Mouse (Mus musculus) adrenal gland (tissue): ENCODE data around the gene Prss8.
"Not testable (repeated sequence)": the region's sequence is repeated elsewhere in the genome, so short reads cannot be mapped to it uniquely, and the experiment has no call there.

Experiments used
- intact Hi-C: fragments of 180-260 bp; cut with DNase I; formaldehyde crosslinking; loops from one replicate; pipeline ENCODE4 v1.15.1; 2025

The Prss8 gene

DNA sequence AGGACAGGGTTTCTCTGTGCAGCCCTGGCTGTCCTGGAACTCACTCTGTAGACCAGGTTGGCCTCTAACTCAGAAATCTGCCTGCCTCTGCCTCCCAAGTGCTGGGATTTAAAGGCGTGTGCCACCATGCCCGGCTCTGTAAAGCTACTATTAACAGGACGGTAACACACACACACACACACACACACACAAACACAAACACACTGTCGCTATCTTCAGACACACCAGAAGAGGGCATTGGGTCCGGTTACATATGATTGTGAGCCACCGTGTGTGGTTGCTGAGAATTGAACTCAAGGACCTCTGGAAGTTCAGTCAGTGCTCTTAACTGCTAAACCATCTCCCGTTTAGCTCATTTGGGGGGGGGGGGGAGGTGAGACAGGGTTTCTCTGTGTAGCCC, 34.0 kb downstream of the Prss8 start:
- intact Hi-C loops, result not testable (repeated sequence)

DNA sequence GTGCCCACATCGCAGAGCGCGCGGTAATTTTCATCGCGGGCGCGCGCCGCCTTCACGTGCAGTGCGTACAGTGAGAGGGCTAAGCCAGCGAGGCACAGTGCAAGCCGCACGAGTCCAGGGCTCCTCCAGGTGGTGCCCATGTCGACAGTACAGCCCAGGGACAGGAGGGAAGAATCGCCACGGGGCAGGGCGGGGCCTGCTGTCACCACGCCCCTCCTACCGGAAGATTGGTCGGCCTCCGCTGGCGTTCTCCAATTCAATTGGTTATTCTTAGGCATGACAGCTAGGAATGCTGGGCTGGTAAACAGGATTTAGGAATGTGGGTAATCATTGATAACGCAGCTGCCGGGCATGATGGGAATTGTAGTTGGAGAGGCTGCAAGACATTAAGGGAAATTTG, 34.5 kb downstream of the Prss8 start, which contains the start of the genes Gm21974 and Vkorc1:
Gm21974 (minus strand) TSS at position 13 of the 400 bp plus-strand sequence.
Vkorc1 (minus strand) TSS at position 176 of the 400 bp plus-strand sequence.
- intact Hi-C loops, result no loop called here

DNA sequence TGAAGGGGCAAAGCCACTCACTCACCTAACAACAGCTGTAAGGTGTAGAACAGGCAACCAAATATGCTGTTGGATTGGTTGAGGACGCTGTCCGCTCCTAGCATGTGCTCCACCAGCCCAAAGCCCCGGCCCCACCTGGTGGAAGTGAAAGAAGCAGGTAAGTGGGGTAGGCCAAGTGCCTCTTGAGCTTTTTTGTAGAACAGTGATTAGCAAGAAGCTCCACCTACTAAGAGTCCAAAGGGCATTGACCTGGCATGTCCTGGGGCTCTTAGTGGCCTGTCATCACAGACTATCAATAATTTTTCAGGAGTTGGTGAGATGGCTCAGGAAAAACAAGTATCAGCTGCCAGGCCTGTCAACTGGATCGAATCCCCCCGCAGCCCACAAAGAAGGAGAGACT, 35.4 kb downstream of the Prss8 start:
- intact Hi-C loops, result no loop called here

DNA sequence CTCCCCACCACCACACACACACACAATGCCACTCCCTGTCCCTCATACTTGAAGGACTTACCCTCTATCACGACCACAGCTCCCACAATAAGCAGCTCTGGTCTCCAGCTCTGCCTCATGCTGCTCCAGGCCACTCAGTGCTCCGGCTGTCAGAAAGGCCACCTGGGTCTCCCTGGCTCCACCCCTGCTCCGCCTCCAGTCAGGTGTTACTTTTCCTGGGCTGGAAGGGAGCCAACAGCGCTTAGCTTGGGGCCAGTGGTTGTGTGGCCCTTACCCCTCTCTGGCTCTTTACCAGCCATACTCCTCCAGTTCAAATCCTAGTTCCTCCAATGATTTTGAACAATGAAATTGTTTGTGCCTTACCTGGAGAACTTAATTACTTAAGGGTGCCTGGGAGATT, 39.1 kb downstream of the Prss8 start, which contains the start of gene Prss53:
Prss53 (minus strand) TSS at position 173 of the 400 bp plus-strand sequence.
- intact Hi-C loops, result no loop called here

DNA sequence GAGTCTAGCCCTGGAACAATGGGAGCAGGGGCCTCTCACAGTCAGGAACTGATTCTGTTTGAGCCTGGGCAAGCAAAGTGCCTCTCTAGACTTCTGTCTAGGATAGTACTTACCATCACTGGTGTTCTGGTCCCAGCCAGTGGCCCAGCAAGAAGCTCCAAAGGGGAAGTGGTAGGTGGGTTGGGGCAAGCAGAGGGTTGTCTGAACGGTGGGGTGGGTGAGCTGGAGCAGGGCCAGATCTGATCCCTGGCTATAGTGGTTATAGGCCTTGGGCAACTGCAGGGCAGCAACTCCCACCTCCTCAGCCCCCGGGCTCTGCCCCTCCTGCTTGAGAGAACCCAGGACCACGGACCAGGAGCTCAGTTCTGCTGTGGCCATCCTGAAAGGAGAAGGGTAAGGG, 41.1 kb downstream of the Prss8 start:
- intact Hi-C loops, result no loop called here

DNA sequence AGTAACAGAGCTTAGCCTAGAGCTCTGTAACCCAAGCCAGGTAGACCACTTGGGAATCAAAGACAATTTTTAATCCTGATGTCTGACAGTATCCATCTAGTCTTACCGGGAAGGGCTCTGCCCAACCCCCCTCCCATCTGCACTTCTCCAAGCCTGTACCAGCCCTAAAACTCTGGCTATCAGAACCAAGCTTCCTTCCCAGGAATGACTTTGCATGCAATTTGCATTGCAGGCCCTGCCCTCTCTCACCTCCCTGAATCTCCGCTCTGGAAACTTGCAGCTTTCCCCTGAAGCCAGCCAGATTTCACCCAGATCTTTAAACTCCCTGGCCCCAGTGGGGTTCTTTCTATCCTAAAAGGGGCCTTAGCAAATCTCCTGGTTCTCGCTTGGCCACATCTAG, 42.1 kb downstream of the Prss8 start:
- intact Hi-C loops, result no loop called here

DNA sequence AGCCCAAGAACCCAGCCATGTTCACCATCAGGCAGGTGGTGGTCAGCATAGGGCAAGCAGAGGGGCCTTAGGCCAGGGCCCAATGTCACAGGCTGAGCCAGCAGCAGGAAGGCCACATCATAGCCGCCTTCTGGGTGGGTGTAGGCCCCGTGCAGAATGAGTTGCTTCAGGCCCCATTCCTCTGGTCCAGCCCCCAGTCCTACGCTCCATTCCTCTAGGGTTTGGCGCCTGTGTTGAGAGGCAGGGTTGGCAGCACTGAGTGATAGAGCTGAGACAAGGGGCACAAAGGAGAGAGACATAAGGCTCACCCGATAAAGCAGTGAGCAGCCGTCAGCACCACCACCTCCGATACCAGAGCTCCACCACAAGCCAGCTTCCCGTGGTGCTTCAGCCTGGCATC, 42.7 kb downstream of the Prss8 start:
- intact Hi-C loops, result no loop called here

DNA sequence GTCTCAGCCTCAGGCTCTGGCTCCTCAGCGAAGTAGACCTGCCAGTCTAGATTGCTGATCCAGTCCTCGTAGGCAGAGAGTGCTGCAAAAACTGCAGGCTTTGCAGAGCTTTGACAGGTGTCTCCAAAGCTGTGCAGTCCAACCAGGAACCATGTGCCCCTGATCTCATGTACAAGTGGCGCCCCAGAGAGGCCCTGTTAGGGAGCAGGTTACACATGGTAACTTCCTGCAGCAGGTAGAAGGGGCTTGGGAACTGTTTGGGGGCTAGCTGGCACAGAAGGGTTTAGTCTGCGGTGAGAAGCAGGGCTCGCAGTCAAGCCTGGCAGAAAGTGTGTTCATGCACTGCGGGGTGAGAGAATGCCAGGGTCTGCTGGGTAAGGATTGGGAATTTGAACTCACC, 43.4 kb downstream of the Prss8 start:
- intact Hi-C loops, result no loop called here

DNA sequence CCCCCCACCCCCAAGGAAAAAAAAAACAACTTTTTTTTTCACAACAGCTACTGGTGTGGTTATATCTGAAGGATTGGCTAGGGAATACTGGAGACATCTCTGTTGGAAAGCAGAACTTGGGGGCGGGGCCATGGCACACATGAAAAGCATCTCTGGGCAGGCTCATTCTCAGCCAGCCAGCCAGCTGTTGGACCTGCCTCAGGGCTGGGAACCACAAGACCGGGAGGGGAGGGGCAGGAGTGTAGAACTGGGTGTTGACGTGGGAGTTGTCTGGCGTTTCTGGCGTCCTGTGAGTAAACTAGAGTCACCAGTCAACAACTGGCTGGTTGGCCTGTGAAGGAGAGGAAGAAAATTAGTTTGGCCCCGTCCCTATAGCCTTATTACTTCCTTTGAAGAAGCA, 44.0 kb downstream of the Prss8 start:
- intact Hi-C loops, result no loop called here

DNA sequence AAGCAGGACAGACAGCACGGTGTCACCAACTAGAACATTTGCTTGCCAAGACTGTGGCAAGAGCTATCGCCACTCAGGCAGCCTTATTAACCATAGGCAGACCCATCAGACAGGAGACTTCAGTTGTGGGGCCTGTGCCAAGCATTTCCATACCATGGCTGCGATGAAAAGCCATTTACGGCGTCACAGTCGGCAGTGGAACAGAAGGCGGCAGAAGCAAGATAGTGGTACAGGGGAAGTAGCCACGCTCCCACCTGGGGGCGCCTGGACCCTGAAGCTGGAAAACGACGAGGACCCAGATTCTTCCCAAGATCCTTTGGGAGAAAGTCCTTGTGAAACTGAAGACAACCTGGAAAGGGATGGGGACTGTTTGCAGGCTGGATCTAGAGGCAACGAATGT, 49.5 kb downstream of the Prss8 start:
- intact Hi-C loops, result no loop called here

DNA sequence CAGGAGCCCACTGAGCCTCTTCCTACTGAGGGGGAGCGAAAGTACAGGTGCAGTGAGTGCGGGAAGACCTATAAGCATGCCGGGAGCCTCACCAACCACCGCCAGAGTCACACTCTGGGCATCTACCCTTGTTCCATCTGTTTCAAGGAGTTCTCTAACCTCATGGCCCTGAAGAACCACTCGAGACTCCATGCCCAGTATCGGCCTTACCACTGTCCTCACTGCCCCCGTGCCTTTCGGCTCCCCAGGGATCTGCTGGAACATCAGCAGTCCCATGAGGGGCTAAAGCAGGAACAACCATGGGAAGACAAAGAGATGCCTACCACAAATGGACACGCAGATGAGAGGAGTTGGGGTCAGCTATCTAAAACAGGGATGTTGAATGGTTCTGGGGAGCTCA, 50.6 kb downstream of the Prss8 start:
- intact Hi-C loops, result loop anchor here (5.0 kb wide), 1 partner anchor 37 kb away; no protein-coding TSS in a partner anchor

DNA sequence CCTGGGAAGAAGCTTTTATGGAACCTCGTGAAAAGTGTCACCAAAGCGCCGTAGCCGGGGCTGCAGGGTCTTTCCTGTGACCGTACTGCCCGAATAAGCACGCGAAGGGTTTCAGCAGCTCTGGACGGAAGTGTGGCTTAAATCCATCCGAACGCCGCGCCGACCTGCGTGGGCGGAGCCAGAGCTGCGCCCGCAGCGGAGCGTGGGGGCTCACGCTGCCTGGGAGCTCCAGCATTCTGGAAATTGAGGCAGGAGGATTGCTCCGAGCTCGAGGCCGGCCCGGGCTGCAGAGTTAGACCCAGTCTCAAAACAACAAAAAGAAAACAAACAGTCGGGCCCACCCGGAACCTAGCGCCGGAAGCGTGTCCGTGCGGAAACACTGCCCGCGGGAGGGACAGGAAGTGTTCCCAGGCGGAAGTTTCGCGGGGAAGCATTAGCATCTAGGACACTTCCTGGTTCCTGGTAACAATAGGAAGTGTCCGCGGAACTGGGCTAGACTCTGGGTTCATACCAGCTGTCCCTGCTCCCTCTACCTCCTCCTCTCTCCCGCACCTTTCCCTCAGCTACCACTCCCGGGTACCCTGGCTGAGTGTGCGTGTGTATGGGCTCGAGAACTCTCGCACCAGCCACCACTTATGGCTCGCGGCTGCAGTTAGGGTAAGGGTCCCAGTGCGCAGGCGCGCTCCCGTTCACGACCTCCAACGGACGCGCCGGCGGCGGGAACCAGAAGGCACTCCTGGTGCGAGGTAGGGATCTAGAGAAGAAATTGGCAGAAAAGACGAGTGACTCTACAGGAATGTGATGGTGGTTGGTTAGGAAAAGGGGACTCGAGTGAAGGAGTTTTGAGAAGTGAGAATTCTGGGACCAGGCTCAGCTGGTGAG, 53.2 kb downstream of the Prss8 start, which contains the start of gene Zfp668:
Zfp668 (minus strand) TSS at position 362 of the 882 bp plus-strand sequence.
- intact Hi-C loops, result loop anchor here (5.0 kb wide), 1 partner anchor 34 kb away; no protein-coding TSS in a partner anchor

DNA sequence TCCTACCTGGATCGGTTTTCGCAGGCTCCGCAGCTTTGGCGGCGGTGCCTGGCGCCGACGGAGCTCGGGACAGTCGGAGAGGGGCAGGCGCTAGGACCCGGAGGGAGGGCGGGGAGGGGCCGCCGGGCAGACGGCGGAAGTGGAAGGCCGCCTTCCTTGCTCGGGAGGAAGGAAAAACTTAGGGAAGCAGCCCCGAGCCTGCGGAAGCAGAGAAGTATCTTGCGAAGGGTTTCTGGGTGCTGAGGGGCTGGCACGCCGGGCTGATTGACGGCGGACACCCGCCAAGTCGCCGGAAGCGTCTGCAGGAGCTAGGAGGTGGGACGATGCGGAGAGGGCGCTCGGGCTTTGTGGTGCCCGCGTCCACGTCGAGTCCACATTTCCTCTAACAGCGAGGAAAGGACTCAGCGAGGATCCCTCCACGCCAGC, 53.9 kb downstream of the Prss8 start, which contains the start of gene Zfp646:
Zfp646 (plus strand) TSS at position 181 of the 426 bp plus-strand sequence.
- intact Hi-C loops, result loop anchor here (5.0 kb wide), 1 partner anchor 34 kb away; no protein-coding TSS in a partner anchor
